Mouse (Mus musculus): Measurements from ENCODE around the gene Creb1.
"Not testable (repeated sequence)": the region's sequence is repeated elsewhere in the genome, so short reads cannot be mapped to it uniquely, and the experiment has no call there.

Creb1 gene

DNA sequence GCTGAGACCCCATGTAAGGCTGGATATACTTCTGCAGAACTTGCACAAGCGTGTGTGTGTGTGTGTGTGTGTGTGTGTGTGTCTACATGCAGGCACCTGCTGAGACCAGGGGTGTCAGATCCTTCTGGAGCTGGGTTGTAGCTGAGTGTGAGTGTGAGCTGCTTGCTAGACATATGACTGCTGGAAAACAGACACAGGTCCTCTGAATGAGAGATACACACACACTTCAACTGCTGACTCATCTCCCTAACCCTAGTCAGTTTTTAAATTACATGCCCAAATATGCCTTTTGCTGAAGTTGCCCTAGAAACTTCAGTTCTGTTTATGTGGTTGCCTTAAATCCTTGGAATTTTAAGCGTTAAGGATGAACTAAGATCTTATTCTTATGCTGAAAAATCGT is 13.6 kb downstream of the Creb1 start:
- DNase-seq, result no peak

DNA sequence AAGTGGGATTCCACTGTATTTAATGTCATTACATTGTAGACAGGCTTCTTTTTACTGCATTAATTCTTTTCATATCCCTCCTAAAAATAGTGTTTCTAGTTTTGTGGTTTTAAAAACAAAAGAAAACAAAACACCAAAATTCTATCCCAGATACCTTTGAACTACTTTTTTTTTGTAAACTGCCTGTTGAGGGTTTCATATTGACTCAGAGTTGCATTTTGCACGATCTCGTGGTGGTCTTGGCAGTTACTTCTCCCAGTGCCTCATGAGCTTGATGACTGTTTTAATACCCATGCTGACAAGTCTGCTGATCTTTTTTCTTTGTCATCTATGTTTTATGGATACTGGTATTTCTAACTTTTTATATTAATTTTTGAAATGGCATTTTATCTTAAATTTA is 16.9 kb downstream of the Creb1 start:
- DNase-seq, result no peak

DNA sequence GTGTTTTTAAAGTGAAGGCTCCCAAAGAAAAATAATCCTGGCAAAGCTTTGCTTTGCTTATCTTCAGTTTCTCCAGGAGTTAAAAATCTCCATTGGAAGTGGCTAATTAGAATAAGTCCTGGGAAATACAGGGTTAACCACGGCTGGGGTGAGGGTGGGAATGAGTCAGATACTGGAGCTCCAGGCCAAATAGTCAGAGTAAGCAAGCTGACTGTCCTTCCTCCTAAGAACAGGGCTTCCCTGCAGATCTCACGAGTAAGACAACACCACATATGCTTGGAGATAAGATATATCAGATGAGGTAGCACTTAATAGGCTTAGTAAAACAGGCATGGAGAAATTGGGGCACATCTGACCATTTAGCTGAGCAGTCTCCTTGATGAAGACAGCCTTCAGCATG is 19.5 kb downstream of the Creb1 start:
- no peak for DNase-seq

DNA sequence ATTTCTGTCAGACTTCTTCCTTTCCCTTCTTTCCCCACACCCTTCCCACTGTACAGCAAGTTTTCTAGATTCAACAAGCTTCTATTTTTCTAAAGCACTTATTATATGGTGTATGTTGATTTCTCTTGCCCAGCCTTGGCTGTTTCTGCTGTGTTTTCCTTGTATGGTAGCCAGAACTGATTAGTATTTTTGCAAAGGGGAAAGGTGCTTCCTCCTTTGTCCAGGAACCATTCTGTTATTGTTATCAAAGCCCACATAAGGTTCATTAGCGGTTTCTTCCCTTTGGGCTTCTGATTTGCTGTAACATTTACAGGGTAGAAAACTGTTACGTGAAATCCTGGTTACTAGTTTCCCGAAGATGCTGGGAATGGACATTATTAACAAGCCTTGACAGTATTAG is 27.7 kb downstream of the Creb1 start:
- DNase-seq, result no peak

DNA sequence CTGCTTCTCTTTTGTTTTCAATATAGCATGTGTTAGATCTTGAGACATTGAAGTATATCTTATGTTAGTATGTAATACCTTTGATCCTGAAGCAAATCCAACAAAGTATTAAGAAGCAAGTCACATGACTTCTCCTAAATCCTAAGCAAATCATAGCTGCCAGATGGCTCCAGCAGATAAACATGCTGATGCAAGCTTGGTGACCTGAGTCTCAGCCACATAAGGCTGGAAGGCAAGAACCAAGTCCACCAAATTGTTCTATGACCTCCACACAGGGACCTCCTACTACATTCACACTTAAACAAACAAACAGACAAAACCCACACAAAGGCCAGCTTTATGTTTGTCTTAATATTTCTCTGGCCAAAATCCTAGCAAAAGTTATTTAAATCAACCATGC is 35.8 kb downstream of the Creb1 start:
- DNase-seq, result no peak

DNA sequence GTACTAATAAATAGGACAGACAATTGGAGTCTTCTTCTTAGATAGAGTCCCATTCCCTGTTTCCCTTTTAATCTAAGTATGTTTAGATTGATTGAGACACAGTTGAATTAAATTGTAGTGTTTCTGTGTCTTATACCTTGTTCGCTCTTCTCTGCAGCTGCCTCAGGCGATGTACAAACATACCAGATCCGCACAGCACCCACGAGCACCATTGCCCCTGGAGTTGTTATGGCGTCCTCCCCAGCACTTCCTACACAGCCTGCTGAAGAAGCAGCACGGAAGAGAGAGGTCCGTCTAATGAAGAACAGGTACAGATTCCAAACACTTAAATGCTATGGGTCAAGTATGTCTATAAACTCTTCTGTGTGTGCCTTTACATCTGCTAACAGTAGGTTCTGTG is 43.6 kb downstream of the Creb1 start:
- no peak for DNase-seq

DNA sequence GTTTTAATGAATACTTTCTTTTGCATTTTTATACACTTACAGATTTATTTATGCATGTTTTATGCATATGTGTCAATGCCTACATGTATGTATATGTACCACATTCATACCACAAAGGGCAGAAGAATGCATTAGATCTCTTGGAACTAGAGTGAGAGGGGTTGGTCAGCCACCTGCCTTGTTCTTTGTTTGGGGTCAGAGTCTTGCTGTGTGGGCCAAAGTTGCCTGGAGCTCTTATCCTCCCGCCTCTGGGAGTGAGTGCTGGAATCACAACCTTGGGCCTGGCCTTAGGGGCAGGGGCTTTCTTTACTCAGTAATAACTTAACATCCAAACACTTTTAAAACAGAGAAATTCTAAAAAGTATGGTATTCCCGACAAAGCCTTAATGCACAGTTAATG is 44.3 kb downstream of the Creb1 start:
- no peak for DNase-seq

DNA sequence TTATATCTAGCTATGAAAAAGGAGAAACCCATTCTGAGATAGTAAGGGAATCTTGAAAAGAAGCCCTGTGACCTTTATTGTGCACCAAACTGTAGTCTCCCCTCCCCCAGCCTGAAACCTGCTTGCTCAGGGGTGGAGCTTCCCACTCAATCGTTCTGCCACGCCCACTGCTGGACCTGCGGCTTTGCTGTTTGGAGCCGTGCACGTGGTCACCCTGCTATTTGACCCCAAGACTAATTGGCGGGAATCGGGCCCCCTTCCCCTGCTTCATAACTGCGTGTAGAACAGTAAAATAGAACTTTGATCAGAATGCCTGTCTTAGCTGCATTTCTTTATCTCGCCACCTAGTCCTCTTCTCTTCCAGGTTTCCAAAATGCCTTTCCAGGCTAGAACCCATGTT is 45.5 kb downstream of the Creb1 start:
- DNase-seq, result not testable (repeated sequence)

DNA sequence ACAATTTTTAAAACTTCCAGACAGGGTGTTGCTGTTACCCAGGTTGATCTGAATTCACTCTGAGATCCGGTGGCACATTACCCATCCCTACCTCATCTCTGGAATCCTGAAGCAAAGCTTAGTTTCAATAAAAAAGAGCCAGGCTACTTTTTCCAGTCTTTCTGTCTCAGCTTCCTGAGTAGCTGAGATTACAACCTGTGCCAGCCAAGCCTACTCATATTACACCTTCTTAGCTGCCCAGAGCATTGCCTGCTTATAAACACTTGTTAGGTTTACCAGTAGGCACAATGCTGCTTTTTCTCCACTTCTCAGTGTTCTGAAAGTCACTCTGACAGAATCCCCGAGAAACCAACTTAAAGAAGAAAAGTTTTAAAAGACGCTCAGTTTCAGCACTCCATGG is 46.4 kb downstream of the Creb1 start:
- no peak for DNase-seq

DNA sequence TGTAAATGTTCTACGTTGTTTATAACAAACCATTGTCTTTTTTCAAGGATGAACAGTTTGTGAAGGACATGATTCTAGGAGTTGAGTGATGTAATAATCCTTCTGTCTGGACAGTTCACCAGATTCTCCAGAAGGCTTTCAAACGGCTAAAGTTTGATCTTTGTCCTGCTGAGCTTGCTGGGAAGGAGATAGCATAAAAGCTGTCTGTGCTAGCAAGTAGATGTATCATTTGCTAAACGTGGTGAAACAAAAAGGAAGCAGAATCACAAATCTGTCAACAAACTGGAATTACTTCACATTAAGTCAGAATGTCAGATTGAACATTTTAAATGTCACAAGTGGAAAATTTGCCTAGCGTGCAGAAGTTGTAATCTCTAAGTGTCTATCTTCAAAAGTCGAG is 66.5 kb downstream of the Creb1 start:
- DNase-seq, result no peak

DNA sequence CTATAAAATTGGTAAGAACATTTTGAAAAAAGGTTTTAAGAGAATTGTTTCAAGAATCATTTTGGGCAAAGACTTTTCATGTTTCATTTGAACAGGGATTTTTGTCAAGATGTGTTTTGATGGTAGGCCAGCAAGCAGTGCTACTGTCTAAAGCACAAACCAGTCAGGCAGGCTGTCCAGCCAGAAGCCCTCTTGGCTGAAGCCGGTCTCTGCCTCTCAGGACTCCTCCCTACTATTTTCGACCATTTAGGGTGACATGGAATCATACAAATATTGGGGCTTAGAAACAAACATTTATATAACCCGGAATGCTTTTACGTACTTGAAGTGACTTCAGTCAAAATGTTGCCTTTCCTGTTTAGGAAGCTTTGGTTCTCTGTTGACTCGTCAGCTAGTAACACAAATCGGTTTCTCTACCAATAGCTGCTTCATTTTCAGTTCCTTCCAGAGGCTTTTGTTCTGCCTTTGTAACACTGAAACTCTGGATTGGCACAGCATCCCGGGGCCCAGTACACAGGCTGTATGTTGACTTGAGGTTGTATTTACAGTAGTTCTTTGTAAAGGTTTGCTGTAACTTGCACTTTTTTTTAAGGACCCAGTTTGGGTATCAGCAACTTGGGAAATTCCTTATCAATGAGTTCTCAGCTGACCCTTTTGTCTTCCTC is 68.1 kb downstream of the Creb1 start:
- no peak for DNase-seq

DNA sequence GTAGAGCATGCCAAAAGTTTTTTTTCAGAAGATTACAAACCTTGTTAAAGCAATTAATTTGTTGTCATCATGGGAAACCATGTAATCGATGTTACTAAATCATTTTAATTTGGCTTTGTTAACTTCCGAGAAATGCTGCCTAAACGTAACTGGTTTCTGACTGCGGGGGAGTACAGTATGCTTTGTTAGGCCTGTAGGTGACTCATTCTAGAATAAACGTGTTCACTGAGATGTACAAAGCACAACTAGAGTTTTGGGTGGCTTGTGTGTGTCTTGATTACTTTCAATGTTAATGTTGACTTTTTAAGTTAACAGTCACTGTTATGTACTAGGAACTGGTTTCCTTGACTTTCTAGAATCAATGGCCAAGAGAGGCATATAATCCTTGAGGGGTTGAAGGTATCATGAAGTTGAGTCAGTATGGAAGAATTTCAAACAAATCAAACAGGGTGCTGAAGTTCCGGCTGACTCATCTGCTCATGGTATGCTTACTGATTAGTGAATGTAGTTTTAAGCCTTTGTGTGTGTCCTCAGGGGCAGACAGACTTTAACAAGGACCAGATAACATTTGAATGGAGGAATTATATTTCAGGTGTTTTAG is 68.9 kb downstream of the Creb1 start:
- DNase-seq, result no peak

DNA sequence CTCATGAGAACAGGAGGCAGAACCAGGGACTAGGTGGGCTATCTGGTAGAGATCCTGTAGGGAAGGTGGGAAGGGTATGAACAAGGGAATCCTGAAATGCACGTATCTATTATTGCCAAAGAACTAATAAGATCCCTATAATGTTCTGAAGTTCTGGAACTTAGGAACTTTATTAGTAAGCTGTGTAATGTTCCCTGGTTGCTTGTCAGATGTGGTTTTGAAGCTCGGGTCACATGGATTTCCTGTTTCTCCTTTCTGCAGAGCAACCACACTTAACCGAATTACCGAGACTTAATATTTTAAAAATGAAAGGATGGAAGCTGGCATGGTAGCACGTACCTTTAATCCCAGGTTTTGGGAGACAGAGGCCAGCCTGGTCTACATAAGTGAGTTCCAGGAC is 70.9 kb downstream of the Creb1 start:
- no peak for DNase-seq

DNA sequence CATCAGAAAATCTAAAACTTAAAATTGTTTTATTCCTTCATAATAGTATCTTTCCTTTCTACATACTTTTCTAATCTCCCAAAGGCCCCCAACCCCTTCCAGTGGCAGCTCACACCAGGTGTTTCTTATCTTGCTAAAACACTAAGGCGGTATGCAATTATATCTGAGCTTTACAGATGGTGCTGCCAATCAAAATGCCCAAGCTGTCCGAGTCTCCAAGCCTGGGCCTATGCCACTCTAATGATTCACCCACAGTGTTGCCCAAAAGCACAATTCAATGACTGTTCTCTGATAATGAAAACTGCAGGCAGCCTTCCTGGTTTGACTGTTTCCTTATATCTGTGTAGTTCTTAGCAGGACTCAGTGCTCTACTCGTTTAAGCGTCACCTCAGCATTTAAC is 76.7 kb downstream of the Creb1 start:
- no peak for DNase-seq

DNA sequence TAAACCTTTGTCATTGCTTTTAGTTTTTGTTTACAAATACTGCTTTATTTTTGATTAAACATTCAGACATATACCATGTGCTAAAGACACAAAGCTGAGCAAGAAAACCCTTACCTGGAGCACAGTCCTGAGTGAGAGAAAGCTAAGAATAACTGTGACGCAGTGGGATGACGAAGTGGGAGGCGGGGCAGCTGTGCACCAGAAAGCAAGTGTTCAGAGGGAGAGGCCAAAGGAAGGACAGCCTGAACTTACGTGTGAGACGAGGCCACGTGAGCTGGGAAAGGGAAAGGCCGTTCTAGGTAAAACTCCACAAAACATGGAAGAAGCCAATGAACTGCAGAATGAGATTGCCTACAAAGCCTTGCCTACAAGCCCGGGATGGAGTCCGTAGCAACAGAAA is 77.5 kb downstream of the Creb1 start:
- no peak for DNase-seq

DNA sequence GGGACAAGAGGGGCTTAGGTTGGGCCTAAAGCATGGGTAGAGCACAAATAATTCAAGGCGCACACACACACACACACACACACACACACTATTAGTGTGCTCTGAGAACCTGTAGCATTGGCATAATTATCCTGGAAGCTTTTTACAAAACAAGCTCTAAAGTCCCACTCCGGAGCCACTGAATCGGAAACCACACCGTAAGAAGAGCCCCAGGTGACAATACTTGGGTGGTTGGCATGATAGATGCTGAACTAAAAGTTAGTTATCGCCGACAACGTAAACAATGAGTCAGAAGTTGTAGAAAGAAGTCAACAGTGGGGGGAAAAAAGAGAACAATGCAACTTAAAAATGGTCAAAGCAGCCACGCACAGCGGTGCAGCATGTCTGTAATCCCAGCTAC is 81.9 kb downstream of the Creb1 start:
- DNase-seq, result no peak

DNA sequence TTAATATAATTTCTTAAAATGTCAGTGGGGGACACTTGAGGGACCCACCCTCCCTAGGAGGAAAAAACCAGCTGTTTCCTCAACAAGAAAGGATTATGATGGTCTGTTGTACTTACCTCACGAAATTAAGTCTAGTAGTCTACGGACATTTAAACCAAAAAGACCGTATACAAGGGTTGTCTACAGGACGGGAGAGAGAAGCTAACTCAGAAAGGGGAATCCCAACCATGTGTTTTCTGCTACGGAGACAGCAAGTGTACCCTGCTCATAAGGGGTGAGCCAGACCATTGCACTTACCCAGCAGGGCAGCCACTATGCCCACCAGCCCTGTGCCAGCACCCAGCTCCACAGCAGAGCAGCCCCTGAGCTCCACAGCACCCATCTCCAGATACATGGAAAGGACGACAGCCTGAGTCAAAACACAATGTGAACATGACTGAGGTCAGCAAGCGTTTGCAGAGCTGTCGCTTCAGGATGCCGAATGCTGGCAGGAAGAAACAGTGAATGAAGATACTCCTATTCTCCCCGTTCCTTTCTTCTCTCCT is 82.4 kb downstream of the Creb1 start:
- no peak for DNase-seq

DNA sequence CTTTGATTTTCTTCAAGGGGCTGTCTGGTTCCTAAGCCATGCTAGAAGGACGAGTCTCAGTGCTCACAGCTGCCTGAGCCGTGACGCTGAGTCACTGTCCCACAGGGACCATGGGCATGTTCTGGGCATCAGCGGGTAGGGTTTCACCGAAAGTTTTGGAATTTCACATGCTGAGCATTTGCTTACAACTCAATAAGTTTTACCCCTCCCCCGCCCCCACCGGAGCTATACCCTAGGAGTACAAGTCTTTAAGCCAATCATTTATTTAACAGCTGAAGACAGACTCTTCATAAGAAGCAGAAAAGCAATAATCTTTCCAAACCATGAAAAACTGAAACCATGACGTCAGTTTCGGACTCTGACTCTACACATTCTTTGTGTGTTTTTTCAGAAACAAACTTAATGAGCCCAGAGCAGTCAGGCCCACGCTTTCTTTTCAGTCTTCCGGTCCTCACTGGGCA is 83.1 kb downstream of the Creb1 start:
- DNase-seq, result no peak

DNA sequence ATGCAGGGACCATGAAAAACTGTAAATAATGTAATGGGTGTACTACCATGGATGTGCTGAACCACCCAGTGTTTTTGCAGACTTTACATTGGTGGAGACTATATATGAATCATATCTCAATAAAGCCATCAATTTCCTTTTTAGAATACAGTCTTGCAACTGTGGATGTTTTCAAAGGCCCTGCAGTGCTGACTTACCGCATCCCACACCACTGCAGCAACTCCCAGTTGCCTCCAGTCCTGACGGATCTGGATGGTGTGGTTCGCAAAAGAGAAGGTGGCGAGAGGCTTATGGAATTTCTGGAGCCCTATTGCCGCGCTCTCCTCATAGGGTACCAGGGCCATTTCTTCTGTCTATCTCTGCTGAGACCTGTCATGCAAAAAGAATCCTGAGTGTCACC is 83.6 kb downstream of the Creb1 start:
- no peak for DNase-seq

DNA sequence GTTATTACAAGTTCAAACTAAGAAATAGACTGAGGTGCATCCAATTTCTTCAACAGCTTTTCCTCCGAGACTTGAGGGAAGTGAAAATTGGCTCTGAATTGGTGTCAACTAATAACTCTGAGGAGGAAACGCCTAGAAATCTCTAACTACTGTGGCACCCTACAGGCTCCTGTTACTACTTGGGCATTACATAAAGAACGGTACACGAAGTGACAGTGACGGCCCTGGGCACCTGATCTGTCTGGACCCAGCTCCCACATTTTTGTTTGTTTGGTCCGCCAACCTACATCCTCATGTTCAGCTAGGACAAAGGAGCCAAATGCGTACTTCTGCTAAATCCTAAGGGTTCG is 84.1 kb downstream of the Creb1 start:
- DNase-seq, result no peak

DNA sequence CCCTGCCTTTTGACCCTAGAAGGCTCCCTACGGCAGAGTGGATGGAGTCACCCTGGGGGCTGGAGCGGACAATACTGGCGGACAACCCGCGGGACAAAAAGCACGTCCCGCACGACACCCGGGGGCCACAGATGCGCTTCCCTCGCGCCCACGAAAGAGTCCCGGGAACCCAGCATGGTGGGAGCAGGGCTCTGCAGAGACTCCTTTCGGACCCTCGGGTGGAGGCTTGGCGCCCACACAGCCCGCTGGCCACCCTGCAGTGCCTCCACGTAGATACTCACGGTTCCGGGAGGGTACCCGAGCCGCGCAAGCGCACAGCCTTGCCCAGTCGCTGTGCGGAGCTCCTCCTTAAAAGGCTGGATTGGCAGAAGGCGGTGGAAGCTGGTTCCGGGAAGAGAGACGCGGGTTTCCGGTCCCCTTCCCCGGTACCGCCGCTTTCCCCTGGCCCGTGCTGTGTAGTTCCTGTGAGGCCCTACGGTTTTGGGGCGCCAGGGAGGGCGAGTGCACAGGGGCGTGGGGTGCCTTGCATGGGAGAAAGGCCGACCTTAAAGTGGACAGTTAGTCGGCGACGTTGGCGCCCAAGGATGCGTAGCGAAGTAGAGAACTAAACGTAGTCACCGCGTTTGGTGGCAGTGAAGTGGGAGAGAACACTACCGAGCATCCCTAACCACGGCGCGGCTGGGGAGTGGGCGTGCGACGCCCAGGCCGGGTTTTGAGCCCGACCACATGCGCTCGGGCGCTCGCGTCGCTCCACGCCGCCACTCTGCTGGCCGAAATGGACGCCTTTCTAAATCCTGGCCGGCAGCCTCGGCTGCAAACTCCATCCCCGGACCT is 84.7 kb downstream of the Creb1 start, which contains the start of gene Mettl21a:
Gene Mettl21a (minus strand): TSS at position 362 of the 834 bp plus-strand sequence.
- peak; percentile 91 for DNase-seq

DNA sequence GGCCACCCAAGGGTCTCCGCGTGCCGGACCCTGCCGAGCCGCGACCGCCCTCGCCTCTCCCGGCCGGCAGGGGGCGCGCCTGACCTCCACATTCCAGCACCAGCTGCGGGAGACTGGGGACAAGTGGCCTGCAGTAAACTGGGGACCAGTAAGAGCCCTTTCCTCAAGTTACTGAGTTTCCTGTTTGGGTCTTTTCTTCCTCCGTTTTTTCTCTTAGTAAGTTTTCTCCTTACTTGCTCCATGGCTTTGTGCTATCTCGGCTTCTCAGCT is 85.2 kb downstream of the Creb1 start:
- peak; percentile 86 for DNase-seq

DNA sequence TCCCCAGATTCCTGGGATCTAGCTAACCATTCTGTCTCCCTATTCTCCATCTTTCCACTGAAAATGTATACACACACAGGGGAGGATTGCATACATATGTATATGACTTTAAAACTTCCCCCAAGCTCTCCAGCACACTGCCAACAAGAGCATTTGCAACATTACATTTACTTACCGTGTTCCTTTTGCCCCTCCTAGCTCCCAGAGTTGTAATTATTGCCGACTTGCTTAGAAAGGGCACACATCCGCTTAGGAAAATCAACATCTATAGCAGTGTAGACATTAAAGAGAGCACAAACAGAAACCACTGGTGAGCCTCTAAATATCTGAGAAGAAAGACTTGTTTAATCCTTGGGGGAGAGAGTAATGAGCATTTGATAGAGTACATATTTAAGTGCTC is 85.8 kb downstream of the Creb1 start:
- no peak for DNase-seq

DNA sequence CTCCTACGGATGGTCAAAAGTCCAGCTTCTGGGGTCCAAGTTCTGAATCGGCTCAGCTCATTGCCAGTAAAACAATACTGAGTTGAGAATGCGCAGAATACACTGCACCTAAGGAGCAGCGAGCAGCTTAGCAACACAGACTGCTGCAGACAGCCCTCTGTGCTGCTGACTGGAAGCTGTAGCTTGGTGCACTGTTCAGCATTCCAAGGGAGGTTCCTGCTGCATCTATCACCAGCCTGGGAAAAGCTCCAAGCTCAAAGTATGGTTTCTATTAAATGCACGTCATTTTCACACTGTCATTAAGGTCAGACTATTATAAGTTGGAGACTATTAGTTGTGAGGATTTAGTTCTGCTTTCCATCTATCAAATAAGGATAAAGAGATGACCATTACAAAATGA is 88.7 kb downstream of the Creb1 start:
- DNase-seq, result no peak
